Mouse (Mus musculus) midbrain, embryonic 12.5 days (tissue): Measurements from ENCODE around the gene Zfp867. TPM values are rescaled to one million over a fixed set of nuclear protein-coding genes. Genes with fewer than 3 reads are reported as not detected.

ENCODE experiments used
- ATAC-seq: fragments of 200-750 bp; cut with Nextera tagmentation; 2 replicates; pipeline ENCODE4 v1.8.0; 2017; ENCODE audit warnings: low read depth, moderate TSS enrichment, moderate library complexity; ENCODE audit not compliant: low FRiP score
- H3K27ac ChIP-seq: fragments of 300-500 bp; sonication (generic); replicated peaks from 2 replicates; pipeline ENCODE4 v1.5.1; 2016; ENCODE audit warnings: mild to moderate bottlenecking
- H3K27me3 ChIP-seq: fragments of 300-500 bp; sonication (generic); 2 replicates; pipeline ENCODE4 v1.6.1; 2016; ENCODE audit warnings: mild to moderate bottlenecking
- H3K36me3 ChIP-seq: fragments of 300-500 bp; sonication (generic); 2 replicates; pipeline ENCODE4 v1.6.1; 2016
- H3K4me1 ChIP-seq: fragments of 300-500 bp; sonication (generic); 2 replicates; pipeline ENCODE4 v1.6.1; 2016
- H3K4me2 ChIP-seq: fragments of 300-500 bp; sonication (generic); replicated peaks from 2 replicates; pipeline ENCODE4 v1.6.1; 2016; ENCODE audit warnings: mild to moderate bottlenecking, moderate library complexity
- H3K4me3 ChIP-seq: fragments of 300-500 bp; sonication (generic); 2 replicates; pipeline ENCODE4 v1.5.1; 2016; ENCODE audit warnings: mild to moderate bottlenecking
- H3K9ac ChIP-seq: fragments of 300-500 bp; sonication (generic); replicated peaks from 2 replicates; pipeline ENCODE4 v1.6.1; 2016; ENCODE audit warnings: mild to moderate bottlenecking, moderate library complexity
- H3K9me3 ChIP-seq: fragments of 300-500 bp; sonication (generic); 2 replicates; pipeline ENCODE4 v1.6.1; 2016; ENCODE audit warnings: mild to moderate bottlenecking
- whole genome bisulfite sequencing: fragments of 180-500 bp; shearing (Covaris S2); methylation state at CpG from one replicate; pipeline ENCODE4 v1.1.7; 2016; 5-methylcytosine and 5-hydroxymethylcytosine counted together
- polyA plus RNA-seq: library from polyadenylated mRNA; unstranded; fragments of >200 nt; fragmentation: Nextera tagmentation; extraction: Ambion mirVana; gene quantifications from 2 replicates; pipeline ENCODE4 v1.2.1, GENCODE M21; 2016

Gene Zfp867
- polyA plus RNA-seq, 1 experiment from 2014 or later, result 12.0 TPM

DNA sequence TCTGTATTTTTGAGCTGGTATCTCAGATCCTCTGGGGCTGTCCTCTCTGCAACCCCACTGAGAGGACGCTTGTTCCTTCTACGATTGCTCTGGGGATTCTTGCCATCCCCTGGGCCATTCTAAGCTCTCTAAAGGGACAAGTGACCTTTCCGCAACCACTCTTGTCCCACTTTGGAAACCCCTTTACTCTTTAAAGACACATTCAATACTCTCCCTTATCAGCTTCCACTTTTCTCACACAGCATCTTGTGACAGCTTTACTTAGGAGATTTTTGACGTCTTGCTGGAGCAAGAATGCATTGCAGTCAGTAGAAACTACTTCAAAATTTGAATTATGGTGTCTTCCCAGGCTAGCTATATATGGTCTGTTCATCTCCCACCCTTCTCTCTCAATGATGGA is 21.2 kb downstream of the Zfp867 start, which contains the start of gene Snap47:
Gene Snap47, minus strand, starts transcription at position 101 of the 400 bp plus-strand sequence.
- no peak for ATAC-seq
- no peaks in the 10 kb centered on the region for H3K9me3 ChIP-seq

DNA sequence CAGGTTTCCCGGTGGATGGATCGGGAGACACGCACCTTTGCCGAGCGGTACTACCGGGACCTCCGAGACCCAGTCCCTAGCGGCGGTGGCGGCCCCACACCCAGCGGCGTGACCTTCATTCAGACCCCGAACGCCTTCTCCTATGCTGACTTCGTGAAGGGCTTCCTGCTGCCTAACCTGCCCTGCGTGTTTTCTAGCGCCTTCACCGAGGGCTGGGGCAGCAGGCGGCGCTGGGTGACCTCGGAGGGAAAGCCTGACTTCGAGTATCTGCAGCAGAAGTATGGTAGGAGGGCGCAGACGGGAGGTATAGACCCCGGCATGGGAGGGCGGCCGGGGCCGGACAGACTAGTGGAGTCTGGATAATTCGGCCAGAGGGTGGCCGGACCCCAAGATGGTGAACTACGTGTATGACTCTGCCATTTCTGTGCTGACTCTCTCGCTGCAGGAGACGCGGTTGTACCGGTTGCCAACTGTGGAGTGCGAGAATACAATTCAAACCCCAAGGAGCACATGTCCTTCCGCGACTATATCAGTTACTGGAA is 22.0 kb downstream of the Zfp867 start:
- Histone ChIP-seq H3K9me3 (no peaks in the 10 kb centered on the region), H3K36me3 (peaks cover 24% of the 10 kb centered on the region), H3K27ac (peak overlapping the region; percentile 85; the same call in 1 of the 2 replicates), H3K4me3 (peak overlapping the region; percentile 83), H3K4me1 (peaks cover 23% of the 10 kb centered on the region), H3K27me3 (no peaks in the 10 kb centered on the region), H3K9ac (peak overlapping the region; percentile 78), H3K4me2 (peak overlapping the region; percentile 90)
- ATAC-seq, result peak; percentile 73
- under 1% methylated on average over 38 of the region's 38 CpGs for WGBS

More for the DNA sequence above, 21.2 kb downstream of the Zfp867 start, which contains the start of gene Snap47:
- Histone ChIP-seq H3K9ac (peak within 1 kb of the TSS; percentile 78), H3K27ac (peak within 1 kb of the TSS; percentile 85; the same call in 1 of the 2 replicates), H3K4me2 (peak within 1 kb of the TSS; percentile 90), H3K36me3 (peaks cover 32% of the 10 kb centered on the region), H3K4me3 (peak within 1 kb of the TSS; percentile 83), H3K27me3 (no peaks in the 10 kb centered on the region), H3K4me1 (peaks cover 23% of the 10 kb centered on the region)
- 88% methylated on average over 4 of the region's 4 CpGs for WGBS

DNA sequence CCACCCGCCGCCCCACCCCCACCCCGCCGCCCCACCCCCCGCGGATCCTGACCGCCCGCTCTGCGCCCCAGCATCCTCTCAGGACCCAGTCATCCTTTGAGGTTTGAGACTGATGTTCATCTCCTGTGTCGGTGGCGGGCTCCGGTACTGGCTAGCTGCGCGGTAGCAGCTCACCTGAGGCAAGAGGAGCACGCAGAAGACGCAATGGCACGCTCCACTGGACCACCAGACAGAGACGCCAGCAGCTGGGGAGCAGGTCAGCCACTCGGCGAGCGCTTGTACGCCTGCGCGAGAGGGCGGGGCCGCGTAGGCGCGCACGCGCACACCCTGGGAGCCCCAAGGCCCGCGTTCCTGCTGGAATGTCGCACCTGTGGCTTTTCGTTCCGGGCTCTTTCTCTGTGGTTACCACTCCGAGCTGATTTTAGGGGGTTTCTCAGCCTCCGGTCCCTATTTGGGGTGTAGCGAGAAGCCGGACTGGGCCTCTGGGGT is 22.5 kb downstream of the Zfp867 start, which contains the start of gene Jmjd4:
Gene Jmjd4, plus strand, starts transcription at position 305 of the 489 bp plus-strand sequence.
- Histone ChIP-seq H3K36me3 (peaks cover 23% of the 10 kb centered on the region), H3K9me3 (no peaks in the 10 kb centered on the region), H3K4me1 (peaks cover 23% of the 10 kb centered on the region), H3K27me3 (no peaks in the 10 kb centered on the region), H3K9ac (peak within 1 kb of the TSS; percentile 78), H3K27ac (peak within 1 kb of the TSS; percentile 85), H3K4me3 (peak within 1 kb of the TSS; percentile 83), H3K4me2 (peak within 1 kb of the TSS; percentile 90)
- peak; percentile 95 for ATAC-seq
- under 1% methylated on average over 34 of the region's 40 CpGs for WGBS

DNA sequence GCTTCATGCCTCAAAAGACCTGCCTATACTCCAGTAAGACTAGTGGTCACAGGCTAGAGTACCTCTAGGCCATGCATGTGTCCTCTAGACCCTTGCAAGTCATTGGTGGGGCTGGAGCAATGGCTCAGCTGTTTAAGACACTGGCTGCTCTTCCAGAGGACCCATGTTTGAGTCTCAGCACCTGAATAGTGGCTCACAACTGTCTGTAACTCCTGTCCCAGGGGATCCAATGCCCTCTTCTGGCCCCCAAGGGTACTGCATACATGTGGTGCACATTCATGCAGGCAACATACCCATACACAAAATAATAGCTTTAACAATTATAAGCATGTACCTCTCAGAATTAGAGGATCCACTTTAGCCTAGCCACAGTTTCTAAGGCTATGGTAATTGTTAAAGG is 29.2 kb downstream of the Zfp867 start:
- Histone ChIP-seq H3K36me3 (peaks cover 14% of the 10 kb centered on the region; the same call in 1 of the 2 replicates), H3K9me3 (0 out of 2 replicates have a peak, but pooled peaks cover 5% of the 10 kb centered on the region)

DNA sequence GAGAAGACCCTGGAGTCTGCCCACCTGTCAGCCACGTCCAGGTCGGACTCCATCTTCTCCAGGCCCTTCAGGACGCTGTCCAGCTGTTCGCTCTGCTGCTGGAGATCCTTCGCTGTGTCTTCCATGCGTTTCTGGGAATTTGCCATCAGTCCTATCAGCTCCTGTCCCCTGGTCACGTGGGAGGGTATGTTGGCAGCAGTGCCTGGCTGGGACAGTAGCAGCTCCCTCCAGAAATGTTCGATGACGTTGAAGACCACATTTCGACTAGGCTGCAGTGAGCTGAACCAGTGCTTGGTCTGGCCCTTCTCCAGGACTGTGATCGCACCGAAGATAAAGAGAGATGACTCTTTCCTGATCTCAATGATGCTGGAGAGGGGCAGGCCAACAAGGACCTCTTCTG is 34.3 kb downstream of the Zfp867 start:
- H3K4me1 ChIP-seq, result no peaks in the 10 kb centered on the region
- H3K9me3 ChIP-seq, result peaks cover 9% of the 10 kb centered on the region; the same call in 1 of the 2 replicates
- no peak overlapping the region for H3K9ac ChIP-seq
- no peak for ATAC-seq
- H3K36me3 ChIP-seq, result peaks cover 38% of the 10 kb centered on the region
- WGBS, result 95% methylated on average over 12 of the region's 12 CpGs
- H3K4me3 ChIP-seq, result no peak overlapping the region
- H3K27me3 ChIP-seq, result no peaks in the 10 kb centered on the region
- H3K27ac ChIP-seq, result no peak overlapping the region
- H3K4me2 ChIP-seq, result no peak overlapping the region

More for the DNA sequence above, 29.2 kb downstream of the Zfp867 start:
- H3K4me3 ChIP-seq, result no peak overlapping the region
- H3K9ac ChIP-seq, result no peak overlapping the region
- H3K27me3 ChIP-seq, result no peaks in the 10 kb centered on the region
- H3K4me2 ChIP-seq, result no peak overlapping the region
- no peak overlapping the region for H3K27ac ChIP-seq
- ATAC-seq, result no peak
- 0 out of 2 replicates have a peak, but pooled peaks cover under 1% of the 10 kb centered on the region for H3K4me1 ChIP-seq

DNA sequence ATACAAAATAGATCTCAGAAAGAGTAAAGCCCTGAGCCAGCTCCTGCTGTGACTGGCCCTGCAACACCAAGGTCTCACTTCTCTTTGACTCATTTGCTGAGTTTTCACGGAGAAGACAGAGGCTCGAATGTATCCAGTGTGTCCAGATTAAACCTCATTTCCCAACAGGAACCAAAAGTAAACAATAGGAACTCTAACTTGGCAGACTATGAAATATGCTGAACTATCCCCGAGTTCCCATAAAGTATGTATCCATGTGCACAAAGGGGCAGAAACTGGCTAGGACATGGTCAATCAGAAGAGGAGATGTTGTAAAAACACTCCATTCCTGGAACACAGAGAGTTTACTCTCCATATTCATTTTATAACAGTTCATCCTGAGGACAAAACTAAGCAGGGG is 40.0 kb downstream of the Zfp867 start:
- WGBS, result 77% methylated on average over 3 of the region's 3 CpGs
- Histone ChIP-seq H3K9me3 (peaks cover 9% of the 10 kb centered on the region; the same call in 1 of the 2 replicates), H3K36me3 (peaks cover 54% of the 10 kb centered on the region), H3K27ac (no peak overlapping the region), H3K4me2 (no peak overlapping the region), H3K4me3 (no peak overlapping the region), H3K4me1 (no peaks in the 10 kb centered on the region), H3K27me3 (no peaks in the 10 kb centered on the region), H3K9ac (no peak overlapping the region)
- ATAC-seq, result no peak

DNA sequence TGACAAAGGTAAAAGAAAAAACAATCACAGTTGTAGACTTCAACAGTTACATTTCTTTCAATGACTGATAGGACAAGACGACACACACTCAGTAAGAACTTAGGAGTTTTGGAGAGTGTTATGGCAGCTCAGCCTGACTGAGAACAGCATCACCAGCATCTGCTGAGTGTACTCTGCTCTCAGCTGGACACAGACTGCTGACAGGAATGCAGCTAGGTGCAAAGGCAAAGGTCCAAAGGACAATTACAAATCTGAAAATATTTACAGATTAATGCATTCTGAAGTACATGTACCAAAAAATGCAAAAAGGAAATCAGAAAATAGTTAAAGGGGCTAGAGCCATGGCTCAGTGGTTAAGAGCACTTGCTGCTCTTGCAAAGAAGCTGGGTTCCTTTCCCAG is 42.3 kb downstream of the Zfp867 start:
- no peak for ATAC-seq
- H3K27ac ChIP-seq, result no peak overlapping the region
- H3K27me3 ChIP-seq, result no peaks in the 10 kb centered on the region
- H3K36me3 ChIP-seq, result peaks cover 58% of the 10 kb centered on the region
- no peaks in the 10 kb centered on the region for H3K9me3 ChIP-seq
- 89% methylated on average over 1 of the region's 1 CpGs for WGBS
- no peak overlapping the region for H3K4me2 ChIP-seq
- no peaks in the 10 kb centered on the region for H3K4me1 ChIP-seq
- H3K9ac ChIP-seq, result no peak overlapping the region
- H3K4me3 ChIP-seq, result no peak overlapping the region

DNA sequence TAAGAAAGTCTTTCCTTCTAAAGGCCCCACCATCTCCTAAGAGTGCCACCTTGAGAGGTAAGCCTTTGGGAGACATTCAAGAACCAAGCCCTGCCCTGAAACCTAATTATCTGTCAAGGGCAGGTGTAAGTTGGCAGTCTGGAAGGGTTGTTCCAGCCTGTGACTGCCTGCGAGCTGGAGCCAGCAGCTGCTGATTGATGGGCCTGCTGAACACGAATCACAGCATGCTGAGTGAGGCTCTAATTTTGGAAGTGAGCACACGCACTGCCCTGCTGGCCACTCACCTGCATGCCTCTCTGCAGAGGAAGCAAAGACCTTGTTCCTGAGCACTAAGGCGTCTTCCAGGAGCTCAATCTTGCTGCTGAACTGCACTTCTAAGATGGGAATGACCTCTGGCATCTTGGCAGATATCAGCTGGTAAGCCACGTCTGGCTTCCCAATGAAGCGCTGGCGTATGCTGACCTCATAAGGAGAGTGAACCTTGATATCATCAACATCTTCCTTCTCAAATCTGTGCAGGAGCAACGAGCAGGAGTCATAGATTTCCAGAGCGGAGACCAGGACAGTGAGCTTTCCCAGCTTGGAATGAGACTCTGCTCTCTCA is 44.1 kb downstream of the Zfp867 start:
- peaks cover 66% of the 10 kb centered on the region for H3K36me3 ChIP-seq
- 95% methylated on average over 9 of the region's 9 CpGs for WGBS

DNA sequence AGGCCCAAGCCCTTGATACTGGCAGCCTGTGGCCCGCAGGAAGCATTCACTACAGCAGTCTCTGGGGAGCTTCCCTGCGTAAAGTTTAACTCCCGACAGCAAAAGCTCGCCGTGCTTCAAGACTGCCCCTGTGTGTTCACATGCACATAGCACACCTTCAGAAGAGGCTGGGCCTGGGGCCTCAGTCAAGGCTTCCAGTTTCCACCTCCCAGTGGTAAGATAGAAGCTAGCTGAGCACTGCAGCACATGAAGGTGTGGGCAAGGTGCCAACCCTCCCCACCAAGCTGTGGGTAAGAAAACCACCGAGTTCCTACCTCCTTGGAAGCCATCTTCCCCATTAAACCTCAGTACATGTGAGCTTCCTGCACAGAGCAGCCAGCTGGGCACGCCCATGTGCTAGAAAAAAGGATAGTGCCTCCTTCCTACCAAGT is 46.6 kb downstream of the Zfp867 start:
- H3K27me3 ChIP-seq, result no peaks in the 10 kb centered on the region
- no peaks in the 10 kb centered on the region for H3K9me3 ChIP-seq
- no peak overlapping the region for H3K4me2 ChIP-seq
- H3K27ac ChIP-seq, result no peak overlapping the region
- H3K9ac ChIP-seq, result no peak overlapping the region
- H3K36me3 ChIP-seq, result peaks cover 63% of the 10 kb centered on the region
- no peak overlapping the region for H3K4me3 ChIP-seq
- ATAC-seq, result no peak
- H3K4me1 ChIP-seq, result no peaks in the 10 kb centered on the region
- 69% methylated on average over 7 of the region's 7 CpGs for WGBS

More for the DNA sequence above, 44.1 kb downstream of the Zfp867 start:
- no peak overlapping the region for H3K4me2 ChIP-seq
- H3K4me3 ChIP-seq, result no peak overlapping the region
- H3K27me3 ChIP-seq, result no peaks in the 10 kb centered on the region
- ATAC-seq, result no peak
- no peak overlapping the region for H3K27ac ChIP-seq
- no peaks in the 10 kb centered on the region for H3K4me1 ChIP-seq
- no peaks in the 10 kb centered on the region for H3K9me3 ChIP-seq
- H3K9ac ChIP-seq, result no peak overlapping the region

DNA sequence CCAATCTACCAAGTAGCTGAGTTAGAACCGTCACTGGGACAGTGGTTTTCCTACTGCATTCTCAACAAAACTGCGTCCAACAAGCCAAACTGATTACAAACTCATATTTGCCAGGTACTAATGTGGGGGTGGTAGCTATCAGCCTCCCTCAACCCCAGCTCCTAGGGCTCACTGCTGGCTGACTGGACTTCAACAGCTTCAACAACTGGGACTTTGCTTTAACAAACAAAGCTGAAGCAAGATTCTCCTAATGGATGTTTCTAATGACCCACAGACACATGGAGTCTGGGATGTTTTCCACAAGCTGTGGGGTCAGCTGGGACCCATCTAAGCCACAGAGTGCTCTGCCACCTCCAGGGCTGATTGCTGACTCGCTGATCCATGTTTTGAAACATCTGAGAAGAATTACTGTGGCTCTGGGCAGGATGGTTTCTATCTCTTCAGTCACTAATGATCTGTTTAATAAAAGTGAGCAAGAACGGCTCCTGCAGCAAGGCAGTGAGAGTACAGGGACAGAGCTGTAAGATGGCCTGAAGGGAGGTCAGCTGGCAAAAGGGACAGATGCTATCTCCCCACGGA is 49.2 kb downstream of the Zfp867 start:
- H3K27me3 ChIP-seq, result no peaks in the 10 kb centered on the region
- ATAC-seq, result no peak

DNA sequence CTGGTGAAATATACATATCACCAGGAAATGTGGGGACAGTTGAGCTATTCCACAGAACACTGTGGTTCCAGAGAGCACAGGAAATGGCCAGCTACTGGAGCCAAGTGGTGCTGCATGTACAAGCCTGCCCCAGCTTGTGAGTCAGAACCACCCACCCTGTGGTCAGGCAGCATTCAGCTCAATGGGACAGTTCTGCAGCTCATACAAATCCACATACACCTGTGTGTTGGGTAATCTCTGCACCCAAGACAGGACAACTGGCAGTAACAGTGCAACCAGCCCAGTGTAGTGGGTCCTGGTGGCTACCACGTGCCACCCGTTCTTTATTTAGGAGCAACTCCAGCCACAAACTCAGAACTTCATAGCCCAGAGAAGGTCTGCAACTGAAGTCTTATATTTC is 50.3 kb downstream of the Zfp867 start:
- H3K27ac ChIP-seq, result no peak overlapping the region
- 90% methylated on average over 2 of the region's 2 CpGs for WGBS
- H3K9me3 ChIP-seq, result no peaks in the 10 kb centered on the region
- H3K36me3 ChIP-seq, result peaks cover 68% of the 10 kb centered on the region
- no peak overlapping the region for H3K4me2 ChIP-seq
- no peak overlapping the region for H3K4me3 ChIP-seq
- no peaks in the 10 kb centered on the region for H3K4me1 ChIP-seq
- no peak overlapping the region for H3K9ac ChIP-seq
- no peak for ATAC-seq
- H3K27me3 ChIP-seq, result no peaks in the 10 kb centered on the region

More for the DNA sequence above, 49.2 kb downstream of the Zfp867 start:
- Histone ChIP-seq H3K9me3 (no peaks in the 10 kb centered on the region), H3K9ac (no peak overlapping the region), H3K4me3 (no peak overlapping the region), H3K27ac (no peak overlapping the region), H3K36me3 (peaks cover 75% of the 10 kb centered on the region), H3K4me2 (no peak overlapping the region), H3K4me1 (no peaks in the 10 kb centered on the region)
- WGBS, result 81% methylated on average over 5 of the region's 5 CpGs

DNA sequence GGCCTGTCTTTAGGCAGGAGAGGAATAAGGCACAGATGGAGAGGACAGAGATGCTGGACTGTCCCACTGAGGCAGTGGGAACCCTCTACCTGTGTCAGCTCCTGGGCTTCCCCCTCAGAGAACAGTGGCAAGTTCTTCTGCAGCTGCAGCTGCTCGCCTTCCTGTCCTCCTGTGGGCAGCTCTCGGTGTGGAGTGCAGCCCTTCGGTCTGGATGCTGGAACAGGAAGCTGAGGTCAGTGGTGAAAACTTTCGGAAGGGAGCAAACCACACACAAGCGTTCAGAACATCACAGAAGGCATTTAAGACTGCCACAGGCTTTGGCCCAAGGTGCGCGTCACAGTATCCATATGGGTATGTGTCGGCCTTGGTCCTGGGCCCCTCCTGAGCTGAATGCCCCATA is 50.8 kb downstream of the Zfp867 start:
- 94% methylated on average over 8 of the region's 8 CpGs for WGBS
- no peak overlapping the region for H3K4me3 ChIP-seq
- H3K4me1 ChIP-seq, result no peaks in the 10 kb centered on the region
- H3K9ac ChIP-seq, result no peak overlapping the region
- no peaks in the 10 kb centered on the region for H3K27me3 ChIP-seq
- no peak overlapping the region for H3K27ac ChIP-seq
- no peak overlapping the region for H3K4me2 ChIP-seq
- H3K36me3 ChIP-seq, result peaks cover 67% of the 10 kb centered on the region
- ATAC-seq, result no peak
- no peaks in the 10 kb centered on the region for H3K9me3 ChIP-seq
